ENCODE assay signal across 12 mouse cellular contexts in genomic region chr2:129040567-129040966, GRCm38 (mm10). TPM values are rescaled to one million over a fixed set of nuclear protein-coding genes. Genes with fewer than 3 reads are reported as not detected.
DNase-seq lines count a peak whose midpoint lies in the region; ATAC-seq lines count a peak whose summit lies in the region.
"Had no signal": no experiment of that assay in that cellular context is flagged by ENCODE, and none has a peak within 500 bp of the region (broad histone marks: within the 10 kb centered on the region; RNA-seq: fewer than 3 reads in every experiment).

No protein-coding gene starts in this region.

- no peaks in the 10 kb centered on the region for H3K36me3 ChIP-seq in megakaryocyte, embryonic 14.5 days (replicated peaks; ENCODE audit: low read length)
- H3K36me3 ChIP-seq: embryonic facial prominence, embryonic 10.5 days; limb, embryonic 15.5 days had no signal

- peak overlapping the region; percentile 6 for H3K4me3 ChIP-seq in megakaryocyte, embryonic 14.5 days (replicated peaks)
- H3K4me3 ChIP-seq: embryonic facial prominence, embryonic 10.5 days; limb, embryonic 15.5 days had no signal

- no peak for ATAC-seq in erythroid progenitor cell, adult 5-6 weeks (replicated peaks; ENCODE audit: low FRiP score, poor library complexity, severe bottlenecking)
- ATAC-seq: forebrain, postnatal 0 days had no signal

- no peaks in the 10 kb centered on the region for H3K9me3 ChIP-seq in megakaryocyte, embryonic 14.5 days
- H3K9me3 ChIP-seq: embryonic facial prominence, embryonic 10.5 days; limb, embryonic 15.5 days had no signal

- intact Hi-C loops in heart, postnatal 25 days (cut with DNase I) = no loop called here

- peaks cover 60% of the 10 kb centered on the region for H3K27me3 ChIP-seq in megakaryocyte, embryonic 14.5 days (replicated peaks)

- DNase-seq in heart, adult 11 months = peak; percentile 58
- DNase-seq in heart, postnatal 25 days (ENCODE audit: low spot score) = no peak
- DNase-seq in 416B (ENCODE audit: low read depth) = peak; percentile 73
- peak; percentile 20 for DNase-seq in brain, adult 2 months (ENCODE audit: low read depth, low spot score)
- DNase-seq in spleen, postnatal 14 days (ENCODE audit: low spot score in 2 of 2) = no peak
- DNase-seq in heart, adult 9 months (ENCODE audit: low spot score in 2 of 2) = no peak
- DNase-seq: forebrain, postnatal 0 days had no signal

- peaks cover 21% of the 10 kb centered on the region for H3K4me1 ChIP-seq in megakaryocyte, embryonic 14.5 days

RNA-seq across cellular contexts. Expression of gene Vinac1, which starts 7.4 kb away (rescaled TPM):
- not detected for total RNA-seq in heart, postnatal 25 days (2021)
- polyA plus RNA-seq in megakaryocyte, embryonic 14.5 days (2012; ENCODE audit: insufficient read depth, low replicate concordance) = not detected in 2 replicates
- not detected in 2 replicates for total RNA-seq in erythroid progenitor cell, adult 5-6 weeks (2015; ENCODE audit: low replicate concordance)
- total RNA-seq in erythroid progenitor cell, adult 5-6 weeks (2017; ENCODE audit: low replicate concordance) = not detected in 2 replicates
- total RNA-seq: heart, postnatal 10 days had no signal

RNA-seq across cellular contexts. Expression of gene Ttl, which starts 25.2 kb away (rescaled TPM):
- 10 to 100 TPM; 17.1 to 18.8 TPM for total RNA-seq in heart, postnatal 25 days (2021)
- 0.32 and 1.1 TPM in 2 replicates for polyA plus RNA-seq in megakaryocyte, embryonic 14.5 days (2012; ENCODE audit: insufficient read depth, low replicate concordance)
- not detected in 2 replicates for total RNA-seq in erythroid progenitor cell, adult 5-6 weeks (2015; ENCODE audit: low replicate concordance)
- total RNA-seq in erythroid progenitor cell, adult 5-6 weeks (2017; ENCODE audit: low replicate concordance) = 0.77 and 2.1 TPM in 2 replicates

Comparison
In these comparisons a context has a peak if more than half of its experiments do, and no peak if none do; other contexts are left out.
1. DNase-seq: peak in heart, adult 11 months (single experiment), 416B (single experiment) and brain, adult 2 months (single experiment); none in heart, postnatal 25 days (single experiment), spleen, postnatal 14 days (0 of 2) and heart, adult 9 months (0 of 2).
2. RNA of gene Ttl, which starts 25.2 kb away (total RNA-seq): 17.1 to 18.8 TPM in heart, postnatal 25 days; 0.77 to 2.1 TPM in erythroid progenitor cell, adult 5-6 weeks; every median in the first group is over 4 times any median in the second.